Mouse (Mus musculus): Measurements from ENCODE around the gene Gm3448. TPM values are rescaled to one million over a fixed set of nuclear protein-coding genes. Genes with fewer than 3 reads are reported as not detected.

Gene Gm3448
- polyA plus RNA-seq, 1 experiment, result 4.2 TPM

GRCm38 (mm10) chr17:14949161-14949827 lies 92.0 kb downstream of the Gm3448 start:
- Histone ChIP-seq H3K4me1 (ENCODE audit: control insufficient read depth, insufficient read depth, insufficient read length, low read length) (peaks cover 3% of the 10 kb centered on the region; the same call in 1 of the 2 replicates), H3K27ac (replicated peaks; ENCODE audit: low read depth, low read length) (no peak overlapping the region), H3K4me3 (ENCODE audit: insufficient read depth, low read depth, low read length) (no peak overlapping the region)

Other genes with a start within 250 kb of the Gm3448 start
- 2.7 TPM in 1 of 2 replicates, not detected in the other for gene Wdr27, start 98.4 kb downstream of the Gm3448 start, polyA plus RNA-seq (2012; ENCODE audit: insufficient read depth, insufficient read length, missing spikeins)
- gene 1600012H06Rik, start 98.4 kb downstream of the Gm3448 start, polyA plus RNA-seq (2012; ENCODE audit: insufficient read depth, insufficient read length, missing spikeins), result 16.9 and 17.2 TPM in 2 replicates
- 25.9 and 45.3 TPM in 2 replicates for gene Phf10, start 80.3 kb downstream of the Gm3448 start, polyA plus RNA-seq (2012; ENCODE audit: insufficient read depth, insufficient read length, missing spikeins)
- gene 9030025P20Rik, start 63.1 kb downstream of the Gm3448 start, polyA plus RNA-seq (2012; ENCODE audit: insufficient read depth, insufficient read length, missing spikeins), result 3.0 and 5.6 TPM in 2 replicates
- 2.5 TPM in 1 of 2 replicates, not detected in the other for gene Gm3417, start 62.7 kb downstream of the Gm3448 start, polyA plus RNA-seq (2012; ENCODE audit: insufficient read depth, insufficient read length, missing spikeins)
- gene Gm3435, start 31.4 kb downstream of the Gm3448 start, polyA plus RNA-seq (2012; ENCODE audit: insufficient read depth, insufficient read length, missing spikeins), result 3.8 and 9.6 TPM in 2 replicates
- 21.2 and 27.6 TPM in 2 replicates for gene Ermard, start 329 bp downstream of the Gm3448 start, polyA plus RNA-seq (2012; ENCODE audit: insufficient read depth, insufficient read length, missing spikeins)
- gene Tcte3, start within 50 bp of the Gm3448 start, polyA plus RNA-seq (2012; ENCODE audit: insufficient read depth, insufficient read length, missing spikeins), result 2.7 TPM in 1 of 2 replicates, not detected in the other

Data from brown adipose tissue, adult 24 weeks (tissue).